Mouse (Mus musculus): ENCODE data around the gene Ociad1.

Ociad1 gene

GRCm38 (mm10) chr5:73337961-73338831, 45.6 kb downstream of the Ociad1 start:
- no peak for DNase-seq (ENCODE audit: extremely low read depth, insufficient read length, low spot score)

GRCm38 (mm10) chr5:73338832-73339163, 46.2 kb downstream of the Ociad1 start:
- DNase-seq (ENCODE audit: extremely low read depth, insufficient read length, low spot score) = no peak

- no peak for DNase-seq (ENCODE audit: extremely low read depth, insufficient read length, low spot score)
Measured at GRCm38 (mm10) chr5:73339779-73340722, 47.5 kb downstream of the Ociad1 start.

- no peak for DNase-seq (ENCODE audit: extremely low read depth, insufficient read length, low spot score)
Measured at GRCm38 (mm10) chr5:73340723-73341235, 48.2 kb downstream of the Ociad1 start, which contains the start of gene Ociad2. Ociad2 (minus strand) TSS chr5:73341028.

- DNase-seq (ENCODE audit: extremely low read depth, insufficient read length, low spot score) = peak; percentile 28
Measured at GRCm38 (mm10) chr5:73342701-73343355, 50.2 kb downstream of the Ociad1 start.

GRCm38 (mm10) chr5:73344310-73344709, 51.7 kb downstream of the Ociad1 start:
- peak; percentile 56 for DNase-seq (ENCODE audit: extremely low read depth, insufficient read length, low spot score)

- no peak for DNase-seq (ENCODE audit: extremely low read depth, insufficient read length, low spot score)
Measured at GRCm38 (mm10) chr5:73345254-73345653, 52.7 kb downstream of the Ociad1 start.

- no peak for DNase-seq (ENCODE audit: extremely low read depth, insufficient read length, low spot score)
Measured at GRCm38 (mm10) chr5:73349514-73349913, 56.9 kb downstream of the Ociad1 start.

- no peak for DNase-seq (ENCODE audit: extremely low read depth, insufficient read length, low spot score)
Measured at GRCm38 (mm10) chr5:73351796-73352195, 59.2 kb downstream of the Ociad1 start.

- no peak for DNase-seq (ENCODE audit: extremely low read depth, insufficient read length, low spot score)
Measured at GRCm38 (mm10) chr5:73353519-73353918, 60.9 kb downstream of the Ociad1 start.

- no peak for DNase-seq (ENCODE audit: extremely low read depth, insufficient read length, low spot score)
Measured at GRCm38 (mm10) chr5:73353978-73354377, 61.4 kb downstream of the Ociad1 start.

GRCm38 (mm10) chr5:73355393-73355792, 62.8 kb downstream of the Ociad1 start:
- DNase-seq (ENCODE audit: extremely low read depth, insufficient read length, low spot score) = no peak

- no peak for DNase-seq (ENCODE audit: extremely low read depth, insufficient read length, low spot score)
Measured at GRCm38 (mm10) chr5:73359134-73359751, 66.7 kb downstream of the Ociad1 start.

GRCm38 (mm10) chr5:73359752-73360141, 67.2 kb downstream of the Ociad1 start:
- no peak for DNase-seq (ENCODE audit: extremely low read depth, insufficient read length, low spot score)

GRCm38 (mm10) chr5:73360240-73360639, 67.7 kb downstream of the Ociad1 start:
- no peak for DNase-seq (ENCODE audit: extremely low read depth, insufficient read length, low spot score)

GRCm38 (mm10) chr5:73362338-73362737, 69.8 kb downstream of the Ociad1 start:
- no peak for DNase-seq (ENCODE audit: extremely low read depth, insufficient read length, low spot score)

GRCm38 (mm10) chr5:73362791-73363190, 70.2 kb downstream of the Ociad1 start:
- DNase-seq (ENCODE audit: extremely low read depth, insufficient read length, low spot score) = no peak
